In the genomic region with DNA sequence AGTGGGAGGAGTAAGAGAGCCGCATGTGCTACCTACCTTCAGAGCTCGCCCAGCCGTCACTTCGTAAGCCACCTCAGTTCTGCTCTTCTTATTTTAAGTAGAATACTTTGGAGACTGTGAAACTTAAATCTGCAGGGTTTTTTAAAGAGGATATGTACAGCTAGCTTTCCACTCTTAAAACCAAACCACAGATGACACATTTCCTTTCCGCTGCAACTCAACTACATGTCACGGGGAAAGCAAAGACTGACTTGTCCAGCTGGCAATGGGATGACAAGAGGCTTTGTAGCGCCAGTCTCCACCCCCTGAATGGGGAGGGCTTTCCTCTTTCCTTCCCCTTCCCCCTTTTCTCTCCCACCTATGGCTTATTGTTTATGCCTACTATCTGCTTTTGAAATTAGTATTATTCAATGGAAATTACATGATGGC, we compare ENCODE assay signal across 9 mouse cellular contexts. TPM values are rescaled to one million over a fixed set of nuclear protein-coding genes. Genes with fewer than 3 reads are reported as not detected.
DNase-seq lines count a peak whose midpoint lies in the region; ATAC-seq lines count a peak whose summit lies in the region.
"Had no signal": no experiment of that assay in that cellular context is flagged by ENCODE, and none has a peak within 500 bp of the region (broad histone marks: within the 10 kb centered on the region; RNA-seq: fewer than 3 reads in every experiment).

Gene Evi2, minus strand, starts transcription at position 257 of the 429 bp plus-strand sequence.
Gene Evi2a, minus strand, starts transcription at position 277 of the 429 bp plus-strand sequence.

- H3K27me3 ChIP-seq in heart, embryonic 11.5 days (ENCODE audit: control insufficient read depth, insufficient read depth, low read length): no peaks in the 10 kb centered on the region
- H3K27me3 ChIP-seq in midbrain, embryonic 14.5 days (ENCODE audit: control insufficient read depth, insufficient read depth, low read length): no peaks in the 10 kb centered on the region
- H3K27me3 ChIP-seq in forebrain, embryonic 11.5 days (ENCODE audit: control insufficient read depth, insufficient read depth, low read length): no peaks in the 10 kb centered on the region

- no peaks in the 10 kb centered on the region for H3K9me3 ChIP-seq in heart, embryonic 11.5 days (replicated peaks; ENCODE audit: control insufficient read depth, low read length)
- H3K9me3 ChIP-seq in midbrain, embryonic 14.5 days (ENCODE audit: control insufficient read depth, low read length): no peaks in the 10 kb centered on the region
- no peaks in the 10 kb centered on the region for H3K9me3 ChIP-seq in forebrain, embryonic 11.5 days (ENCODE audit: control insufficient read depth, low read length)
- H3K9me3 ChIP-seq: G1E had no signal

- peak; percentile 96 for DNase-seq in heart, adult 11 months
- DNase-seq in T-cell, adult 2 months (ENCODE audit: low spot score): peak; percentile 81
- peak; percentile 88 for DNase-seq in induced T-regulatory cell, adult 2 months (ENCODE audit: low read depth)
- DNase-seq in midbrain, embryonic 14.5 days: no peak
- DNase-seq in forebrain, embryonic 11.5 days (ENCODE audit: low spot score): no peak
- DNase-seq in adrenal gland, postnatal 14 days: no peak

- H3K36me3 ChIP-seq in heart, embryonic 11.5 days (ENCODE audit: control insufficient read depth, insufficient read depth, low read length): 0 out of 2 replicates have a peak, but pooled peaks cover 4% of the 10 kb centered on the region
- 0 out of 2 replicates have a peak, but pooled peaks cover 15% of the 10 kb centered on the region for H3K36me3 ChIP-seq in midbrain, embryonic 14.5 days (ENCODE audit: control insufficient read depth, insufficient read depth, low read length)
- no peaks in the 10 kb centered on the region for H3K36me3 ChIP-seq in forebrain, embryonic 11.5 days (ENCODE audit: control insufficient read depth, insufficient read depth, low read length)

- no peak within 1 kb of the TSS for H3K4me2 ChIP-seq in heart, embryonic 11.5 days
- no peak within 1 kb of the TSS for H3K4me2 ChIP-seq in midbrain, embryonic 14.5 days (ENCODE audit: low read length)
- H3K4me2 ChIP-seq in forebrain, embryonic 11.5 days (ENCODE audit: low read depth, low read length, severe bottlenecking): no peak within 1 kb of the TSS

- H3K4me1 ChIP-seq in heart, embryonic 11.5 days (ENCODE audit: control insufficient read depth, insufficient read depth, low read length): peaks cover 12% of the 10 kb centered on the region
- H3K4me1 ChIP-seq in midbrain, embryonic 14.5 days (ENCODE audit: control insufficient read depth, insufficient read depth, low read length): no peaks in the 10 kb centered on the region
- H3K4me1 ChIP-seq in forebrain, embryonic 11.5 days (replicated peaks; ENCODE audit: control insufficient read depth, insufficient read depth, low read length): no peaks in the 10 kb centered on the region

- no peak within 1 kb of the TSS for H3K27ac ChIP-seq in heart, embryonic 11.5 days (ENCODE audit: low read depth, low read length)
- no peak within 1 kb of the TSS for H3K27ac ChIP-seq in midbrain, embryonic 14.5 days (replicated peaks; ENCODE audit: low read depth, low read length)
- no peak within 1 kb of the TSS for H3K27ac ChIP-seq in forebrain, embryonic 11.5 days (ENCODE audit: low read depth, low read length)

- WGBS in heart, embryonic 11.5 days (ENCODE audit: insufficient replicate concordance): 84% methylated on average over 7 of the region's 7 CpGs
- WGBS in midbrain, embryonic 14.5 days: 85% methylated on average over 7 of the region's 7 CpGs
- 84% methylated on average over 7 of the region's 7 CpGs for WGBS in forebrain, embryonic 11.5 days

- no peak within 1 kb of the TSS for H3K9ac ChIP-seq in heart, embryonic 11.5 days (ENCODE audit: low read depth, low read length)
- H3K9ac ChIP-seq in midbrain, embryonic 14.5 days (replicated peaks; ENCODE audit: low read length): no peak within 1 kb of the TSS
- H3K9ac ChIP-seq in forebrain, embryonic 11.5 days (ENCODE audit: low read length): no peak within 1 kb of the TSS

- no peak for ATAC-seq in heart, embryonic 11.5 days (replicated peaks; ENCODE audit: insufficient number of reproducible peaks, low FRiP score, low TSS enrichment)
- peak; percentile 45 for ATAC-seq in megakaryocyte progenitor cell, adult 5-6 weeks (replicated peaks; ENCODE audit: poor library complexity)
- ATAC-seq in midbrain, embryonic 14.5 days (ENCODE audit: low FRiP score, low TSS enrichment): no peak
- no peak for ATAC-seq in forebrain, embryonic 11.5 days (replicated peaks; ENCODE audit: low FRiP score)

- H3K4me3 ChIP-seq in heart, embryonic 11.5 days (ENCODE audit: low read depth, low read length): no peak within 1 kb of the TSS
- no peak within 1 kb of the TSS for H3K4me3 ChIP-seq in midbrain, embryonic 14.5 days (replicated peaks; ENCODE audit: low read depth, low read length)
- H3K4me3 ChIP-seq in forebrain, embryonic 11.5 days (ENCODE audit: low read depth, low read length): no peak within 1 kb of the TSS

RNA-seq across cellular contexts. Expression of gene Evi2, which starts in this region (rescaled TPM):
- 0.41 and 1.4 TPM in 2 replicates for polyA plus RNA-seq in heart, embryonic 11.5 days (2014; fragmentation: Nextera tagmentation; extraction: Ambion mirVana)
- total RNA-seq in megakaryocyte progenitor cell, adult 5-6 weeks (2015): 30.6 and 31.5 TPM in 2 replicates
- 3.9 and 5.5 TPM in 2 replicates for total RNA-seq in megakaryocyte progenitor cell, adult 5-6 weeks (2017)
- 1.1 TPM in 2 replicates for polyA plus RNA-seq in midbrain, embryonic 14.5 days (2014; fragmentation: Nextera tagmentation; extraction: Ambion mirVana)
- polyA plus RNA-seq in forebrain, embryonic 11.5 days (2014; fragmentation: Nextera tagmentation; extraction: Ambion mirVana): 0.72 and 1.3 TPM in 2 replicates
- total RNA-seq in adrenal gland, postnatal 14 days (2021): 0.90 TPM in 1 of 2 replicates, not detected in the other
- polyA plus RNA-seq: G1E had no signal

RNA-seq across cellular contexts. Expression of gene Evi2a, which starts in this region (rescaled TPM):
- 1.00 and 2.9 TPM in 2 replicates for polyA plus RNA-seq in heart, embryonic 11.5 days (2014; fragmentation: Nextera tagmentation; extraction: Ambion mirVana)
- 19.5 and 20.0 TPM in 2 replicates for total RNA-seq in megakaryocyte progenitor cell, adult 5-6 weeks (2015)
- 17.5 and 24.0 TPM in 2 replicates for total RNA-seq in megakaryocyte progenitor cell, adult 5-6 weeks (2017)
- 2.9 and 4.8 TPM in 2 replicates for polyA plus RNA-seq in midbrain, embryonic 14.5 days (2014; fragmentation: Nextera tagmentation; extraction: Ambion mirVana)
- polyA plus RNA-seq in forebrain, embryonic 11.5 days (2014; fragmentation: Nextera tagmentation; extraction: Ambion mirVana): 2.2 and 3.2 TPM in 2 replicates
- 2.1 and 2.5 TPM in 2 replicates for total RNA-seq in adrenal gland, postnatal 14 days (2021)

Comparison
In these comparisons a context has a peak if more than half of its experiments do, and no peak if none do; other contexts are left out.
1. DNase-seq: peak in heart, adult 11 months (single experiment), T-cell, adult 2 months (single experiment) and induced T-regulatory cell, adult 2 months (single experiment); none in midbrain, embryonic 14.5 days (single experiment), forebrain, embryonic 11.5 days (single experiment) and adrenal gland, postnatal 14 days (single experiment).